Mouse (Mus musculus) ES-Bruce4 (cell line): Measurements from ENCODE around the gene Trim2. TPM values are rescaled to one million over a fixed set of nuclear protein-coding genes. Genes with fewer than 3 reads are reported as not detected.
A peak's percentile ranks its signal among the peaks of the same experiment; 100 is the strongest.

Source experiments
- H3K27ac ChIP-seq: 2 replicates; pipeline ENCODE4 v1.5.1; 2012; ENCODE audit warnings: low read length, inconsistent platforms; ENCODE audit not compliant: insufficient read depth
- H3K27me3 ChIP-seq: 2 replicates; pipeline ENCODE4 v1.6.1; 2012; ENCODE audit warnings: mild to moderate bottlenecking, low read length, inconsistent platforms; ENCODE audit not compliant: control insufficient read depth, poor library complexity, insufficient read depth, severe bottlenecking
- H3K36me3 ChIP-seq: 2 replicates; pipeline ENCODE4 v1.6.1; 2012; ENCODE audit warnings: inconsistent platforms, mild to moderate bottlenecking, low read length, moderate library complexity; ENCODE audit not compliant: control insufficient read depth, poor library complexity, insufficient read depth, severe bottlenecking
- H3K4me1 ChIP-seq: one replicate; pipeline ENCODE4 v1.8.1; 2011; ENCODE audit warnings: low read length; ENCODE audit not compliant: control insufficient read depth, insufficient read depth
- H3K4me3 ChIP-seq: 2 replicates; pipeline ENCODE4 v1.5.1; 2011; ENCODE audit warnings: low read depth, mild to moderate bottlenecking, low read length
- H3K9ac ChIP-seq: 2 replicates; pipeline ENCODE4 v1.6.1; 2012; ENCODE audit warnings: low read depth, mild to moderate bottlenecking, inconsistent platforms; ENCODE audit not compliant: poor library complexity, severe bottlenecking
- H3K9me3 ChIP-seq: replicated peaks from 2 replicates; pipeline ENCODE4 v1.6.1; 2012; ENCODE audit warnings: mild to moderate bottlenecking, low read length, inconsistent platforms; ENCODE audit not compliant: control insufficient read depth, poor library complexity, insufficient read depth, severe bottlenecking
- CTCF ChIP-seq: IDR thresholded peaks from one replicate; pipeline ENCODE4 v1.8.1; 2011; ENCODE audit warnings: low read depth, low read length
- EP300 ChIP-seq: IDR thresholded peaks from 2 replicates; pipeline ENCODE4 v1.6.1; 2011; ENCODE audit warnings: low read depth, low read length; ENCODE audit not compliant: insufficient read depth
- POLR2A ChIP-seq: IDR thresholded peaks from one replicate; pipeline ENCODE4 v1.8.1; 2011; ENCODE audit warnings: low read length; ENCODE audit not compliant: insufficient read depth
- polyA plus RNA-seq: library from polyadenylated mRNA; stranded (reverse); fragments of >200 nt; gene quantifications from 2 replicates; pipeline ENCODE4 v1.2.4, GENCODE M21; 2011; ENCODE audit warnings: low read depth; ENCODE audit not compliant: missing spikeins, insufficient read depth, insufficient read length

Trim2 gene
- polyA plus RNA-seq, 1 experiment = 12.8 TPM

DNA sequence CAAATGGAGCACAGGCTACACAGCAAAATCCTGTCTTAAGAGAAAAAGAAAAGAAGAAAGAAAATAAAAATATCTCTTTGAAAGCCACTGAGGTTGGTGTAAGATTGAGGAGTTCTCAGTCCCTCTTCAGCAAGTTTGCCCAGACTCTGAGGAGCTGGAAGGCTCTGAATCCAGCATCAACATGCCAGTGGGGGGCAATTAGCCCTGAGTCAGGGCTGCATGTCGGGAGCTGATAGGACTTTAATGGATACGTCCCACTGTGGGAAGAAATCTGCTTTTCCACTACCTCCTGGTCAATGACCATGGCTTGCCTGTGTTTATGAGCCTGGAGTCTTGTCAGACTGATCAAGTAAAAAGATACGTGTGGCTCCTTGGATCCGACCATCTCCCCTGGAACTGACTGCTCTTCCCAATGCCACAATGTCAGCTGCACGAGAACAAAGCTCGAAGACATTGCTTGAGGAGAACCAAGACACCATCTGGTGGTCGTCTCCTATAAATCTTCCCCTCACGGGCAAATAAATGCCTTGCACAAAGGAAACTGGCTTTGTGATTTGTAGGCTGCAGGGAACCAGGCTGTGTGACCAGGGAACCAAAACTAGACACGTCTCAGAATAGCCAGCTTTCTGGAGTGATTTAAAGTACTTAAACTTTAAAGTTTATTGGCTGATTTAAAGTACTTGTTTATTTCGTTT, 39.9 kb upstream of the Trim2 start:
- Histone ChIP-seq H3K9me3 (no peaks in the 10 kb centered on the region), H3K36me3 (no peaks in the 10 kb centered on the region), H3K4me1 (no peaks in the 10 kb centered on the region), H3K27me3 (no peaks in the 10 kb centered on the region), H3K27ac (no peak overlapping the region), H3K4me3 (no peak overlapping the region), H3K9ac (no peak overlapping the region)
- TF ChIP-seq CTCF = no peak
- TF ChIP-seq EP300 = no peak
- TF ChIP-seq POLR2A = no peak

DNA sequence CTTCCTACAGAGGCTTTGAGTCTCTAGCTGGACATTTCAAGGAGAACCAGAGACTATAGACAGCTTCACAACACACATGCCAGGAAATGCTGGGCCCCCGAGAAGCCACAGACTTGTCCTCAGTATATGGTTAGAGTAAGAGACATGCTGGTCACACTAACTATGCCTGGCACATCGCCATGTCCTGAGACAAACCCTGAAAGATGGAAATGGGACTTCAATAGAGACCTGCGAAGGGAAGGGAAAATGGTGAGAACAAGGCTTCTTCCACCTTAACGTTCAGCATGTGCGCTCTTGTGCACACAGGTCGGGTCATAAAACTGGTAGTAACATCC, 38.9 kb upstream of the Trim2 start:
- Histone ChIP-seq H3K9me3 (no peaks in the 10 kb centered on the region), H3K36me3 (no peaks in the 10 kb centered on the region), H3K4me1 (no peaks in the 10 kb centered on the region), H3K27ac (no peak overlapping the region), H3K9ac (no peak overlapping the region), H3K4me3 (peak overlapping the region; percentile 5), H3K27me3 (no peaks in the 10 kb centered on the region)
- TF ChIP-seq POLR2A = no peak
- no peak for TF ChIP-seq CTCF
- no peak for TF ChIP-seq EP300

- Histone ChIP-seq H3K9ac (no peak overlapping the region), H3K4me3 (peak overlapping the region; percentile 78), H3K36me3 (no peaks in the 10 kb centered on the region), H3K9me3 (no peaks in the 10 kb centered on the region), H3K27ac (no peak overlapping the region), H3K27me3 (no peaks in the 10 kb centered on the region), H3K4me1 (no peaks in the 10 kb centered on the region)
- TF ChIP-seq POLR2A (no peak), EP300 (no peak), CTCF (peak; percentile 84)
Measured at GRCm38 (mm10) chr3:84344725-84345645, 38.3 kb upstream of the Trim2 start.

DNA sequence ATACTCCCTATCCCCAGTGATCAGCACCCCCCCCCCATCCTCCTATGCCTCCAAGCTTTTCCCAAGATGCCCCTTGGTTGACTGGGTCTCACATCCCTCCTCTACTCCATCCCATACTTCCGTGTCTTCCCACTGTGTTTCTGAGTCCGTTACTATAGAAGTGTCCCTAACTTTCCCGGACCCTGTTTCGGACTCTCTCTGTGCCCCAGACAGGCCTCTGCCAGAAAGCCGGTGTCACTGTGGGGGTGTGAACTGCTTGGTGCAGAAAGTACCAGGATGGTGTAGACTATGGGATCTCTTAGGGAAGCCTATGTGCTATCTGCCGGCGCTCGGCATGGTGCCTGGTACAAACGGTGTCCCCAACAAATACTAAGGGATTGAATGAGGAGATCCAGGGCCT, 36.4 kb upstream of the Trim2 start:
- TF ChIP-seq POLR2A = no peak
- no peak for TF ChIP-seq CTCF
- TF ChIP-seq EP300 = no peak
- Histone ChIP-seq H3K27ac (no peak overlapping the region), H3K4me1 (no peaks in the 10 kb centered on the region), H3K9ac (no peak overlapping the region), H3K36me3 (no peaks in the 10 kb centered on the region), H3K9me3 (no peaks in the 10 kb centered on the region), H3K27me3 (no peaks in the 10 kb centered on the region), H3K4me3 (no peak overlapping the region)

- H3K27ac ChIP-seq = no peak overlapping the region
- no peaks in the 10 kb centered on the region for H3K9me3 ChIP-seq
- H3K27me3 ChIP-seq = no peaks in the 10 kb centered on the region
- TF ChIP-seq POLR2A (no peak), EP300 (no peak), CTCF (no peak)
- H3K36me3 ChIP-seq = no peaks in the 10 kb centered on the region
- H3K9ac ChIP-seq = no peak overlapping the region
- H3K4me1 ChIP-seq = no peaks in the 10 kb centered on the region
- H3K4me3 ChIP-seq = no peak overlapping the region
Measured at GRCm38 (mm10) chr3:84341811-84342210, 35.1 kb upstream of the Trim2 start.

GRCm38 (mm10) chr3:84337585-84337984, 30.9 kb upstream of the Trim2 start:
- H3K9me3 ChIP-seq = no peaks in the 10 kb centered on the region

More at GRCm38 (mm10) chr3:84337585-84337984, 30.9 kb upstream of the Trim2 start:
- H3K36me3 ChIP-seq = no peaks in the 10 kb centered on the region
- H3K4me3 ChIP-seq = peak overlapping the region; percentile 51
- H3K9ac ChIP-seq = no peak overlapping the region
- no peaks in the 10 kb centered on the region for H3K27me3 ChIP-seq
- H3K27ac ChIP-seq = no peak overlapping the region
- H3K4me1 ChIP-seq = no peaks in the 10 kb centered on the region
- TF ChIP-seq CTCF (no peak), POLR2A (no peak), EP300 (no peak)
